Mouse (Mus musculus) G1E-ER4 (cell line): ENCODE results near the gene Chrm5. TPM values are rescaled to one million over a fixed set of nuclear protein-coding genes. Genes with fewer than 3 reads are reported as not detected.

Source experiments
- GATA1 ChIP-seq: IDR thresholded peaks from one replicate; pipeline ENCODE4 v1.8.0; 2012; ENCODE audit warnings: low read length, inconsistent platforms
- polyA plus RNA-seq: library from polyadenylated mRNA; stranded (reverse); fragments of >175 nt; gene quantifications from 2 replicates; pipeline ENCODE4 v1.2.3, GENCODE M21; 2012

Gene Chrm5
- polyA plus RNA-seq, 1 experiment = not detected

GRCm38 (mm10) chr2:112449597-112450296, 30.8 kb downstream of the Chrm5 start:
- no peak for TF ChIP-seq GATA1

GRCm38 (mm10) chr2:112448510-112449059, 32.0 kb downstream of the Chrm5 start:
- no peak for TF ChIP-seq GATA1

GRCm38 (mm10) chr2:112445511-112445910, 35.1 kb downstream of the Chrm5 start:
- no peak for TF ChIP-seq GATA1

DNA sequence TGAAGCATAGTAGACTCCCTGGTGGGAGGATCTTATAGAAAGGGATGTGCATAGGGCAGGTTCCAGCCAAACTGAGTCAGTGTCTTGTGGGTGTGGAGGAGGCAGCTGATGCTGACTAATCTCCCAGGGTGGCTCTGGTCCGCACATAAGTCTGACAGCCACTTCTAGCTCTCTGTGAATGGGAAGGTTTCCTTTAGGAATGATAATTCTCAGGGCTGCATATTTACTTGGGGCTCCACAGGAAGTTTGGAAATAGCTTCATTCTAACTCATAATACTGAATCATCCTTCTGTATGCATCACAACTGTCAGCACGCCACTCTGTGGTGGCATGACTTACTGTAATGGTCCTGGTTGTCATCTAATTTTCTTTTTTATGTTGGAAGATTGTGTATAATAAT, 37.1 kb downstream of the Chrm5 start:
- TF ChIP-seq GATA1 = no peak

GRCm38 (mm10) chr2:112437589-112437988, 43.0 kb downstream of the Chrm5 start:
- TF ChIP-seq GATA1 = no peak

DNA sequence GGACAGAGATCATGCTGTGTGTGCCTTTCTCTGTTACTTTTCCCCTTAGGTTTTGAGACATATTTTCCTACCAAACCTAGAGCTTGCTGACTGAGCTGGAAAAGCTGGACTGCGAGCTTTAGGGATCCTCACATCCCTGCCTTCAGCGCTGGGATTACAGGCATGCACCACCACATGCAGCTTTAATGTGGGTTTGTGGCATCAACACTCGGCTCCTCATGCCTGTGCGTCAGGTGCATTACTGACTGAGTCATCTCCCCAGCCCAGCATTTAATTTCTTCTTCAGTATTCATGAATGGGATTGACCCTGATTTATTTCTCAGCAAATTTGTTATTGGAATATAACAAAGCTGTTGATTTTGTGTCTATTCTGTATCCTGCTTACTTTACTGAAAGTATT, 44.3 kb downstream of the Chrm5 start:
- TF ChIP-seq GATA1 = no peak

DNA sequence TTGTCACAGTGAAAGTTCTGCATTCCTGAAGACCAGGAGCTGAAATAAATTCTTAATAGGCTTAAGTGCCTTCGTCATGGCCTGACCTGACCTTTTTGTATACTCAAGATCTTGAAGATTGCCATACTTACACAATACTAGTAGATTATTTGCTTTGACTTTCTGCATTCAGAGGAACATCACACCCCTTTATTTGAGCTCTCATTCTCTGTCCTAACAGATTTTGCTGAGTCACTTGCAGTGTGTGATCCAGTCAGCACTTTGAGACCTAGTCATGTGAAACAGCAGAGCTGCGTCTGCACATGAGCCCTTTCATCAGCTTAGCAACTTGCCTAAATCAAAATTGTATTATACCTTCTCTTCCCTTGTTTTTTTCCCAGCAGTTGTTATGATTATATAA, 47.2 kb downstream of the Chrm5 start:
- no peak for TF ChIP-seq GATA1

DNA sequence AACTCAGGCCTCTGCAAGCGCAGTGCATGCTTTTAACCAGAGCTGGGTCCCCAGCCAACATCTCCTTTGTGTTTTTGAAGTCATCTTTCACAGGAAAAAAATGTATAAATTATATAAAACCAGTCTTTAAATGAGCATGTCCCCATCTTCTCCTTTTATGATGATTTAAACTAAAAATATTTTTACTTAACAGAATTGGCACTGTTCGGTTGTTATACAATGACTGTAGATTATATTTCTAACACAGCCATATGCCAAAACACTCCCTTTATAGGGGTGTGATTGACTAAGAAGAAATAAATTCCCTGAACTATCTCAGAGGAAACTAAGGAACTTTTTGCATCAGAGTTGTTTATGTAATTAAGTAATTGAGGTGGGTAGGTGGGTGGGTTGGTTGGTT, 48.0 kb downstream of the Chrm5 start:
- no peak for TF ChIP-seq GATA1

DNA sequence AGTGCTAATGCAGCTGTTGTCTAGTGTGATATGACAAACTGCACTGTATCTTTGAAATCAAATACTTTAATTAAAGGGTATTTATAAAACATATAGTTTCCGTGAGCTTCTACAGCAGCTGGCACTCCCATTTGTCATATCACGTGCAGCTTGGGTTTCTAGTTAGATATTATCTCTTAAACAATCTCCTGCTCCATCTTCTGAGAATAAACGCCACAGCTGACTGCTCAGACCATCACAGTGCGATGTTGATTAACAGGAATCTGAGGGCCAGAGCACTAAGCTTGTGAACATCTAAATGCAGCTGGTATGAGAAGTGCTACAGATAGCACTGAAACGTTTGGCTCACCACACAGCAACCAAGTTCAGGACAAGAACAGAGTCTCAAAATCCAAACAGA, 50.2 kb downstream of the Chrm5 start:
- no peak for TF ChIP-seq GATA1

DNA sequence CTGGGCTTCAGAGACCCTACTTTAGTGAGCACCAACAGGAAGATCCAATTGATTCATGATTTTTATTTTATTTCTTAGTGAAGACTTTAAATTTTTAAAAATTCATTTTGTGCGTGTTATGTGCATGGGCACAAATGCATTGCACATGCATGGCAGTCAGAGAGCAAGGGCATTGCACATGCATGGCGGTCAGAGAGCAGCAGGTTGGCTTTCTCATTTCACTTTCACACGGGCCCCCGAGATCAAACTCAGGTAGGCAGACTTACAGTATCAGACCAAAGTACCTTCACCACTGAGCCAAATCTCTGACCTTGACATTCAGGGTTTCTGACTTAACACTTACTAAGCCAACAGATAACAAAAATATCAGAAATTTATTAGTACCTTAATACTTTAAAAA, 50.9 kb downstream of the Chrm5 start:
- TF ChIP-seq GATA1 = no peak

Other genes with a start within 250 kb of the Chrm5 start
- gene Lpcat4, start 241.3 kb downstream of the Chrm5 start, polyA plus RNA-seq = 35.9 and 44.2 TPM in 2 replicates
- gene Nutm1, start 221.5 kb downstream of the Chrm5 start, polyA plus RNA-seq = 0.03 TPM in 1 of 2 replicates, not detected in the other
- gene Nop10, start 218.8 kb downstream of the Chrm5 start, polyA plus RNA-seq = 35.6 and 100 TPM in 2 replicates
- gene Slc12a6, start 214.9 kb downstream of the Chrm5 start, polyA plus RNA-seq = 3.1 and 3.8 TPM in 2 replicates
- gene Gm21985, start 214.5 kb downstream of the Chrm5 start, polyA plus RNA-seq = not detected in 2 replicates
- 46.5 and 59.3 TPM in 2 replicates for gene Emc4, start 112.7 kb downstream of the Chrm5 start, polyA plus RNA-seq
- 5.1 and 9.2 TPM in 2 replicates for gene Katnbl1, start 101.6 kb downstream of the Chrm5 start, polyA plus RNA-seq
- 1.7 and 2.6 TPM in 2 replicates for gene Emc7, start 25.8 kb downstream of the Chrm5 start, polyA plus RNA-seq
- 9.2 and 12.4 TPM in 2 replicates for gene Aven, start 12.2 kb upstream of the Chrm5 start, polyA plus RNA-seq